Comparison of ENCODE assay signal across 8 mouse cellular contexts in the genomic region with DNA sequence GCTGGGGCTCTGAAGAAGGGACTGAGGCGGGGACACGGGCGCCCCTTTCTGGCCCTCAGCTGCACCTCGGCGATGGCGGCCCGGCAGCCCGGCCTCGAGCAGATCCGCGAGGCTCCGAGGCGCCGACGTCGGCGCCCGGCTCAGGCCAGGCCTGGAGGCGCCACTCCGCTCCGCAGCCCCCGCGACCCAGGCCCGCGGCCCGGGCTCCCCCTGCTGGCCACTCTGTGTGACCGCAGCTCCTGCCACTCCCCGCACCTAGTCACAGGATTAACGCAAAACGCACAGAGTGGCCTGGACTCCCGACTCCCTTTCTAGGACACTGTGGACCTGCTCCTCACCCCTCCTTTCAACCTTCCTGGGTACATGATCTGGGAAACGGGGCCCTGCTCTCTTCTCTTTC. TPM values are rescaled to one million over a fixed set of nuclear protein-coding genes. Genes with fewer than 3 reads are reported as not detected.
DNase-seq lines count a peak whose midpoint lies in the region; ATAC-seq and TF ChIP-seq lines count a peak whose summit lies in the region.

No protein-coding gene starts in this region.

- H3K9ac ChIP-seq in limb, embryonic 13.5 days, result peak overlapping the region; percentile 62
- H3K9ac ChIP-seq in midbrain, embryonic 15.5 days, result no peak overlapping the region

- peak overlapping the region; percentile 87 for H3K4me2 ChIP-seq in limb, embryonic 13.5 days (replicated peaks)
- H3K4me2 ChIP-seq in midbrain, embryonic 15.5 days, result peak overlapping the region; percentile 64

- DNase-seq in CD4-positive, CD25-positive, alpha-beta regulatory T cell, adult 2 months (ENCODE audit: low read depth, low spot score), result peak; percentile 73
- DNase-seq in Muller cell, postnatal 12 days (ENCODE audit: inconsistent ontology term), result peak; percentile 85
- DNase-seq in forebrain, embryonic 10.5 days (ENCODE audit: extremely low spot score, low spot score), result peak; percentile 84
- peak; percentile 89 for DNase-seq in heart, postnatal 4 days
- no peak for DNase-seq in layer of hippocampus, adult 18-20 months (ENCODE audit: low spot score in 2 of 2)

- H3K4me3 ChIP-seq in forebrain, embryonic 10.5 days, result peak overlapping the region; percentile 59
- H3K4me3 ChIP-seq in limb, embryonic 13.5 days, result peak overlapping the region; percentile 39
- peak overlapping the region; percentile 33 for H3K4me3 ChIP-seq in midbrain, embryonic 15.5 days
- H3K4me3 ChIP-seq in testis, adult 2 months (ENCODE audit: control insufficient read depth, low read depth, low read length), result peak overlapping the region; percentile 74

- H3K36me3 ChIP-seq in forebrain, embryonic 10.5 days (replicated peaks), result peaks cover 10% of the 10 kb centered on the region; the same call in 1 of the 2 replicates
- peaks cover 3% of the 10 kb centered on the region; the same call in 1 of the 2 replicates for H3K36me3 ChIP-seq in limb, embryonic 13.5 days
- no peaks in the 10 kb centered on the region for H3K36me3 ChIP-seq in midbrain, embryonic 15.5 days (replicated peaks)
- H3K36me3 ChIP-seq in testis, adult 2 months (ENCODE audit: control insufficient read depth, insufficient read depth, low read length), result no peaks in the 10 kb centered on the region

- no peak for TF ChIP-seq POLR2A in testis, adult 2 months (IDR thresholded peaks at IDR 0.05; ENCODE audit: control insufficient read depth, low read depth, low read length)

- H3K27me3 ChIP-seq in forebrain, embryonic 10.5 days (ENCODE audit: poor library complexity, severe bottlenecking), result peaks cover 97% of the 10 kb centered on the region
- peaks cover 62% of the 10 kb centered on the region for H3K27me3 ChIP-seq in limb, embryonic 13.5 days
- H3K27me3 ChIP-seq in midbrain, embryonic 15.5 days (replicated peaks), result peaks cover 91% of the 10 kb centered on the region
- H3K27me3 ChIP-seq in testis, adult 2 months (ENCODE audit: control insufficient read depth, insufficient read depth, low read length), result peaks cover 5% of the 10 kb centered on the region

- peak; percentile 85 for TF ChIP-seq CTCF in testis, adult 2 months (IDR thresholded peaks at IDR 0.05; ENCODE audit: control insufficient read depth, insufficient read depth, insufficient replicate concordance, low read depth, low read length)

- peak; percentile 48 for ATAC-seq in limb, embryonic 13.5 days (ENCODE audit: low FRiP score, low read depth)
- ATAC-seq in midbrain, embryonic 15.5 days (replicated peaks), result peak; percentile 73

- H3K4me1 ChIP-seq in forebrain, embryonic 10.5 days, result peaks cover 68% of the 10 kb centered on the region
- H3K4me1 ChIP-seq in limb, embryonic 13.5 days, result peaks cover 70% of the 10 kb centered on the region
- peaks cover 34% of the 10 kb centered on the region for H3K4me1 ChIP-seq in midbrain, embryonic 15.5 days
- peaks cover 67% of the 10 kb centered on the region for H3K4me1 ChIP-seq in testis, adult 2 months (ENCODE audit: control insufficient read depth, insufficient read depth, low read length)

- peak overlapping the region; percentile 84 for H3K27ac ChIP-seq in forebrain, embryonic 10.5 days
- H3K27ac ChIP-seq in limb, embryonic 13.5 days, result peak overlapping the region; percentile 84
- no peak overlapping the region for H3K27ac ChIP-seq in midbrain, embryonic 15.5 days
- H3K27ac ChIP-seq in testis, adult 2 months (ENCODE audit: control insufficient read depth, insufficient read depth, low read depth, low read length), result no peak overlapping the region

- WGBS in forebrain, embryonic 10.5 days, result under 1% methylated on average over 32 of the region's 32 CpGs
- under 1% methylated on average over 31 of the region's 32 CpGs for WGBS in limb, embryonic 13.5 days
- 2% methylated on average over 31 of the region's 32 CpGs for WGBS in midbrain, embryonic 15.5 days

- no peaks in the 10 kb centered on the region for H3K9me3 ChIP-seq in forebrain, embryonic 10.5 days
- H3K9me3 ChIP-seq in limb, embryonic 13.5 days, result no peaks in the 10 kb centered on the region
- no peaks in the 10 kb centered on the region for H3K9me3 ChIP-seq in midbrain, embryonic 15.5 days

RNA-seq across cellular contexts. Expression of a gene that starts 8.2 kb away (rescaled TPM):
- not detected in 2 replicates for polyA plus RNA-seq in forebrain, embryonic 10.5 days (2016; fragmentation: Nextera tagmentation; extraction: Ambion mirVana)
- total RNA-seq in heart, postnatal 4 days (2021), result not detected
- polyA plus RNA-seq in limb, embryonic 13.5 days (2015; fragmentation: Nextera tagmentation; extraction: Ambion mirVana), result 0.28 TPM in 1 of 2 replicates, not detected in the other
- not detected in 2 replicates for polyA plus RNA-seq in midbrain, embryonic 15.5 days (2015; fragmentation: Nextera tagmentation; extraction: Ambion mirVana)
- 5.7 and 8.4 TPM in 2 replicates for polyA plus RNA-seq in testis, adult 2 months (2012; rRNA removed)
- total RNA-seq in layer of hippocampus, adult 18-20 months (2021), result not detected

RNA-seq across cellular contexts. Expression of a gene that starts 9.6 kb away (rescaled TPM):
- polyA plus RNA-seq in forebrain, embryonic 10.5 days (2016; fragmentation: Nextera tagmentation; extraction: Ambion mirVana), result 2.5 and 3.2 TPM in 2 replicates
- total RNA-seq in heart, postnatal 4 days (2021), result 10 to 100 TPM; 11.3 to 11.5 TPM
- 5.0 and 5.1 TPM in 2 replicates for polyA plus RNA-seq in limb, embryonic 13.5 days (2015; fragmentation: Nextera tagmentation; extraction: Ambion mirVana)
- polyA plus RNA-seq in midbrain, embryonic 15.5 days (2015; fragmentation: Nextera tagmentation; extraction: Ambion mirVana), result 1.0 TPM in 2 replicates
- polyA plus RNA-seq in testis, adult 2 months (2012; rRNA removed), result 2.3 and 4.0 TPM in 2 replicates
- 1 to 10 TPM; 1.2 to 1.3 TPM for total RNA-seq in layer of hippocampus, adult 18-20 months (2021)

RNA-seq across cellular contexts. Expression of a gene that starts 44.2 kb away (rescaled TPM):
- 0.25 and 0.30 TPM in 2 replicates for polyA plus RNA-seq in forebrain, embryonic 10.5 days (2016; fragmentation: Nextera tagmentation; extraction: Ambion mirVana)
- under 1 TPM in 1 of 2 experiments, not detected in 1; 0.09 TPM for total RNA-seq in heart, postnatal 4 days (2021)
- polyA plus RNA-seq in limb, embryonic 13.5 days (2015; fragmentation: Nextera tagmentation; extraction: Ambion mirVana), result 25.1 and 29.3 TPM in 2 replicates
- 0.34 and 0.46 TPM in 2 replicates for polyA plus RNA-seq in midbrain, embryonic 15.5 days (2015; fragmentation: Nextera tagmentation; extraction: Ambion mirVana)
- 0.61 TPM in 2 replicates for polyA plus RNA-seq in testis, adult 2 months (2012; rRNA removed)
- total RNA-seq in layer of hippocampus, adult 18-20 months (2021), result under 1 TPM in 1 of 2 experiments, not detected in 1; 0.18 TPM

Comparison
In these comparisons a context has a peak if more than half of its experiments do, and no peak if none do; other contexts are left out.
1. DNase-seq: peak in CD4-positive, CD25-positive, alpha-beta regulatory T cell, adult 2 months (single experiment), Muller cell, postnatal 12 days (single experiment), forebrain, embryonic 10.5 days (single experiment) and heart, postnatal 4 days (single experiment); none in layer of hippocampus, adult 18-20 months (0 of 2).
2. H3K27ac ChIP-seq: peak in forebrain, embryonic 10.5 days (single experiment) and limb, embryonic 13.5 days (single experiment); none in midbrain, embryonic 15.5 days (single experiment) and testis, adult 2 months (single experiment).
3. RNA of a gene that starts 44.2 kb away (polyA plus RNA-seq): 25.1 to 29.3 TPM in limb, embryonic 13.5 days; 0.61 TPM in testis, adult 2 months, 0.34 to 0.46 TPM in midbrain, embryonic 15.5 days and 0.25 to 0.30 TPM in forebrain, embryonic 10.5 days; every median in the first group is over 10 times any median in the second.
4. Peak in every context shown above with its lines, with median percentiles within 50 percentile points of each other: H3K4me3 ChIP-seq.